Mouse (Mus musculus) urinary bladder, postnatal 14 days (tissue): ENCODE data around the gene Stk32c.

Experiments
- DNase-seq: peaks from one replicate; pipeline ENCODE4 v3.0.0; 2021; ENCODE audit warnings: low spot score

Stk32c gene

GRCm38 (mm10) chr7:139197022-139197421 lies 16.1 kb downstream of the Stk32c start:
- DNase-seq: no peak

- DNase-seq: no peak
Measured at GRCm38 (mm10) chr7:139191619-139192018, 21.5 kb downstream of the Stk32c start.

DNA sequence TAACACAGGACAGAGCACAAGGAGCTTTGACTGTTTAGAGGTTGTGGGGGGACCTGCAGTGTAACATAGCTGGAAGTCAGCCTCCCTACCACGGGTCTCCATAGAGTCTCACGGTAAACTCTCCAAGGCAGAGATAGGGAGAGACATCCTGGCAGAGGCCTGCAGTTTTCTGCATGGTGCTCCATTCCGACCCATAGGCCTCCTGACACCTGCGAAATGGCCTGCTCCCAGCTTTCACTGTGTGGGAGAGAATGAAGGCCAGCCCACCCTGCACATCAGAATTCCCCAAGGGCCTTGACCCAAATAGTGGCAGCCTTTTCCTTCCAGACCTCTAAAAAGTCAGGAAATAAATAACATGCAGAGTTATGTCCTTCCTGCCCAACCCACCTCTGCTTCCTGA lies 22.5 kb downstream of the Stk32c start:
- no peak for DNase-seq

- DNase-seq: no peak
Measured at GRCm38 (mm10) chr7:139188634-139189207, 24.4 kb downstream of the Stk32c start.

DNA sequence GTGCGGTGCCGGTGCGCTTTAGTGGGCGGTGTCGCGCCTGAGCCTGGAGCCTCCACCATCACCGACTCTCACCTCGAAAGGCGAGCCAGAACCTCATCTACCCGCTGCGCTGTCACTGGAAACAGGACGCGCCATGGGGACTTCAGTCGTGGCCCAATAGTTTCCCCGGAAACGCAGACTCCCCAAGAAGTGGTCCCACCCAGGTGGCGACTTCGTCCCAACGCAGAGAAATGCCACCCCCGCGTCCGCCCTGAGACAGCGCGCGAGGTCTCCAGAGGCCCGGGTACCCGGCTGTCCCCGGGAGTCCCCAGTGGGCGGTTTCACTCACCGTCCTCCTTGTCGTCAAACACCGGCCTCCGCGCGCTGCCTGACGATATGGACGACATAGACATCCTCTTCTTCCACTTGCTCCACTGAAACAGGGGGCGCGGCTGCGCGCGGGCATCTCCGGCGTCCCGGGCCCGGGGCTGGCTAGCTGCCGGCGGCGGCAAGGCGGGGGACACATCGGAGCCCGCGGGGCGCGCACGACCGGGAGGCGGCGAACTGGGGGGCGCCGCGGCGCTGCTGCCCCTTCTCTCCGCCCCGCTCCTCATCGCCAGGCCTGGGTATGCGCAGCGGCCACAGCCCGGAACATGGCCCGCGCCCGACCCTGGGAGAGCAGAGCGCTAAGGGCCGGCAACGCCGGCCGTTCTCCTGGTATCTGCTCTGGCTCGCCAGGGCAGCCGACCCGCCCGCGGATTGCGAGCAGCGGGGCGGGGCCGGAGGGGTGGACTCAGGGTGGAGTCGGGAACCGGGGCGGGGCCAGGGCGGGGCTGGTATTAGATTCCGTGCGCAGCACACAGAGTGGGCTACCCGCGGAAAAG lies 25.1 kb downstream of the Stk32c start:
- DNase-seq: peak; percentile 77

DNA sequence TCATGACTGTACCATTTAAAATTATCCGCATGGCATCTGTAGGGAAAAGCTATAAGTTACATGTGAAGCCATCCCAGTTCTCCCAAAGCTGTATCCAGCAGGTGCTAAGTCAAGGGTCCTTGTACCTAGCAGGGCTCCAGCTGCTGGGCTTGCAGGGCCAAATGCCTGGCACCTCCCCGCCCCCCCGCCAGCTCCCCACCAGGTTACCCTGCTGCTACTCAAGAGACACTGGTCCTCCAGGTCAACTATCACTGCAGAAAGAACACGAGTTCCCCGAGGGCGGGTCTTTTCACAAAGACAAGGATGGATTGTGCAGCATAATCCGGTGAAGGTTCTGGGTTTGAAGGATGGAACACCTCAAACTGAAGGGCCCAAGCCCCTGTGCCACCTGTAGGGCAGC lies 25.8 kb downstream of the Stk32c start:
- DNase-seq: no peak

DNA sequence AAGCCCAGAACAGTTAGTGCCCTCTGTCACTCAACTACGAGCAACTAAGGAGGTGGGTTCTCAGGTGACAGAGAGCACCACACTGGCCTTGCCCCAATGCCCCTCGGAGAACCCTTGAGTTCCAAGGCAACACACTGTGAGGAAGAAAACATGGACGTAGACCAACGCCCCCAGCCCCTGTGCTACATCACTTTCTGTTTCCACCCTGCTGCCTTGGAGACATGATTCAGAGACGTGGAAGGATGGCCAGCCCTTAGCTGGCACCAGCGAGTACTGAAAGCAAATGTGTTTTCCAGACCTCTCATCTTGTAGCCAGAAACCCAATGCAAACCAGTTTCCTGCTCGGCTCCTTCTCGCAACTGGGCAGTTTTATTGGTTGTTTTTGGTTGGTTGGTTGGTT lies 26.7 kb downstream of the Stk32c start:
- no peak for DNase-seq

DNA sequence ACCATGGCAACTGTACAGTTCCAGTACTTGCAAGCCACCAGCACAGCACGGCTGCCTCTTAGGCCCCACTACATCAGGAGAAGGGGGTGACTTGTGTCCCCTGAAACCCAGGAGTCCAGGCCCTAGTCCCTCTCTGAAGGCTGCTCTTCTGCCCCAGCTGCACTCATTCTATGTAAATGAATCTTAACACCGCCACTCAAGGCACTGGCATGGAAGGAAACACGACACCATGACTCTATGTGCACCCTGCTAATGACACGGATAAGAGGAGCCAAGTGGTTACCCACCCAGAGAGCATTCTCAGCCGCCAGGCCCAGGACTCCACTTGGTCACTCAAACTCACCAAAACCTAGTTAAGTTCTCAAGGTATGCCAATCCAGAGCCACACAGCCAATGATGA lies 27.1 kb downstream of the Stk32c start:
- DNase-seq: no peak

GRCm38 (mm10) chr7:139184846-139185245 lies 28.3 kb downstream of the Stk32c start:
- DNase-seq: no peak

DNA sequence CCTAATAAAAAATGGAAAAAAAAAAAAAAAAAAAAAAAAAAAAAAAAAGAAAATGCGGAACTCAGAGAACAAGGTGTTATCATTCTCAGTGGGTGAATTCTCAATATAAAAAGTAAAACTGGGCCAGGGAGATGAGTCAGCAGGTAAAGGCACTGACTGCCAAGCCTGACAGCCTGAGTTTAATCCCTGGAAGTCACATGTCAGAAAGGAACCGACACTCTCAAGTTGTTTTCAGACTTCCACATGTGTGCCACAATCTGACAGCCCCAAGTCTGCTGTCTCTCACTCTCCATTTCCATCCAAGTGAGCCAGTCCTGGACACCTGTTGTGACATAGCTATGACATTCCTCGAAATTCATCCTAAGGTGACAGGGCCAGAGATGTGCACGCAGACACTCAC lies 28.7 kb downstream of the Stk32c start:
- no peak for DNase-seq

DNA sequence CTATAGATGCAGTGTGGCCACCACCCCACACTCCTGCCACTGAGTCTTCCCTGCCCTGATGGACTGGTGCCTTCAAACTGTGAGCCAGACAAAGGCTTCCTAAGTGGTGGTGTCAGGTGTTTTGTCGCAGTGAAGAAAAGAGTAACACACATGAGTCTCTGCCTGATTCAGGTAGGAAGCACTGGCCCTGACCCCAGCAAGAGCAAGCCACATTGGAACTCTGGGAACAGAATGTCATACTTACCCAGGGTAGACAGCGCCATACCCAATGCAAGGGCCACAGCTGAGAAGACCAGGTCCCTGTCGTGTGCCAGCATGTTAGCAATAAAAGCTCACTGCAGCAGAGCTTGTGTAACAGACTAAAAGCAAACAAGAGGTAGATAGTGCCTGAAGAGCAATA lies 33.0 kb downstream of the Stk32c start:
- DNase-seq: no peak

DNA sequence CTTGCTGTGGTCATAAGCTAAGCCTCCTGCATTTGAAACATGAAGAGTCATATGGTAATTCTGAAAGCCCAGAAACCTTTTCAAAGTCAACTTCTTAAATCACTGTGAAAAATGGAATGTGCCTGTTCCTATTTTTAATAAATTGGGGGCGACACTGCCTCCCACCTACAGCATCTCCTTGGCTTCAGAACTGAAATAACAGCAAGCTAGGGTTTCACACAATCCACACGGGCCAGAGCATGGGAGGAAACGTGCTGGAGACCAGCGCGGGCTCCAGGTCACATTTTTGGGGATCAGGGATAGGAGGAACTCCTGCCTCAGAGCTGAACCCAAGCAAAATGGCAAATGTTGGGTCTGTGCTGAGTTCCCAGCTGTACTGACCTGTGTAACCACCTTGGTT lies 33.8 kb downstream of the Stk32c start:
- no peak for DNase-seq

DNA sequence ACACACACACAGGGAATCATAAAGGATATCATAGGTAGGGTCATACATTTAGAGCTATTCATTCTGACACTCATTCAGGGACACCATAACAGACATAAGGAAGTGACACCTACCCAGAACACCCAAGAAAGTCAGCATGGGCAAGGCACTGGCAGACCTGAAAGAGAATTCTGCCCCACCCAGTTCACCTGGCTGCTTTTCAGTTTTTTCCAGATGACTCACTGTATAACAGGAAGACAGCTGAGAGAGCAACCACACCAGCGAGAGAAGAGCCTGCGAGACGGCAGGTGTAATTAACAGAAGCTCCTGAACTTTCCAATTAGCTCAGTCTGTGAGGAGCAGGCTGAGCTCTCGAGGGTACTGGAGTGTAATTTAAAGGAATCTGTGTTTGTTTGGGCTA lies 44.0 kb downstream of the Stk32c start:
- DNase-seq: no peak

GRCm38 (mm10) chr7:139164410-139164809 lies 48.7 kb downstream of the Stk32c start:
- DNase-seq: no peak

GRCm38 (mm10) chr7:139158956-139159355 lies 54.2 kb downstream of the Stk32c start:
- DNase-seq: no peak

DNA sequence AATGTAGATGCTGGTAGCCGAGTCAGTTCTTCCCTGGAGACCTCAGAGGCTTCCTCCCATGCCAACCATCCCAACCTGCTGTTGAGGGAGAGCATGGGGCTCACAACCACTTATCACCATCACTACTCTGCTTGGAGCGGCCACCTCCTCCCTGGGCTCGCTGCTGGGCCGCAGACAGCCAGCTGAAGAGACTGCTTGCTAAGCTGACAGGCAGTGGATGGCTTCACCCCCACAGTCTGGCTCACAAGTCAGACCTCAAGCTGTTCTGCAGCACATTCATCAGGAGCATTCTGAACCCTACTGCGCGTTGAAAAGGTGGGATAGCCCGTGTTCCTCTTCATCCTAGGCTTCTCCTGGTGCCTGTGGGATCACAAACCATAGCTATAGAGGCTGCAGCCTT lies 54.6 kb downstream of the Stk32c start:
- no peak for DNase-seq

- no peak for DNase-seq
Measured at GRCm38 (mm10) chr7:139157541-139157940, 55.6 kb downstream of the Stk32c start.

DNA sequence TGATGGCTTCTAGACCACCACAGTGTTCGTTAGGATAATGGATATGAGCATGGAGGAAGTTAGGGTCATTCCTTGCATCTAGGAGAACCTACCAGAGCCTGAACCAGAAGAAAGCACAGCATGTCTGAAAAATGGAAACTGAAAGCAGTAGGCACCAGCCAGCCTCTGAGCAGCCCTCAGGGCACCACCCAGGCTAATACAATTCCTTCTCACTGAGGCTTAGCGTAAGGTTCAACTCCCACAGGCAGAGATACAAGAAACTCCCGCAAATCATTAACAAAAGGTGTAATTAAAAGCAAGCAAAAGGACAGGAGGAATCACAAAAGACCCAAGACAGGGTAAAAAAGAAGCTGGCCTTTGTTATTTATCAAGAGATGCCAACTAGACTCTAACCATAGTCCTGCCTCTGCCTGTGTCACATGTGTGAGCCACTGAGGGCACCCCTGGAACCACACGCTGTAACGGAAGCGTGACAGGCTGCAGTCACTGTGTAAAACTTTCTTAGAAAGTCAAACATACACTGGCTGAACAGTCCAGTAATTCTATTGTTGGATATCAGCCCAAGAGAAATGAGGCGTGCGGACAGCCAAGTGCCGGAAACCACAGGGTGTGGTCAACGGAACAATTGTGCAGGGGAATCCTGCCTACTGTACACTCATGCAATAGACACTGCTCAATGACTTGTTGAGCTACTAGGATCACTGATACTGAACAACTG lies 56.6 kb downstream of the Stk32c start:
- no peak for DNase-seq

- DNase-seq: no peak
Measured at GRCm38 (mm10) chr7:139152927-139153326, 60.2 kb downstream of the Stk32c start.

DNA sequence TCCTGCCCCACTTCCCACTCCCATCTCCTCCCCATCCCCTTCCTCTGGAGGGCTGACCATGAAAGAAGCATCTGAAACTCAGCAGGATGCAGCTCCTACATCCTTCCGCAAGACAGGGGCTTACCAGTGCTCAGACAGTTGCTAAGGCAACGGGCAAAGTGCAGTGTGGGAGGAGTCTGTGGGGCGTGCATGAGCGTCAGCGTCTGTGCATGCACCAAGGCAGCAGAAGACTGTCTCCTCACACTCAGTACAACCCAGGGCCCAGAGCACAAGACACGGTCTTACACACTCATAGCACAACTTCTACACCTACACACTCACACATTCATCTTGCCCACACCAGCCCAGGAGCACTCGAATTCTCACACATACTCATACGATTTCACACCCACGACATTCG lies 62.0 kb downstream of the Stk32c start:
- DNase-seq: no peak

- no peak for DNase-seq
Measured at GRCm38 (mm10) chr7:139149373-139149772, 63.7 kb downstream of the Stk32c start.

DNA sequence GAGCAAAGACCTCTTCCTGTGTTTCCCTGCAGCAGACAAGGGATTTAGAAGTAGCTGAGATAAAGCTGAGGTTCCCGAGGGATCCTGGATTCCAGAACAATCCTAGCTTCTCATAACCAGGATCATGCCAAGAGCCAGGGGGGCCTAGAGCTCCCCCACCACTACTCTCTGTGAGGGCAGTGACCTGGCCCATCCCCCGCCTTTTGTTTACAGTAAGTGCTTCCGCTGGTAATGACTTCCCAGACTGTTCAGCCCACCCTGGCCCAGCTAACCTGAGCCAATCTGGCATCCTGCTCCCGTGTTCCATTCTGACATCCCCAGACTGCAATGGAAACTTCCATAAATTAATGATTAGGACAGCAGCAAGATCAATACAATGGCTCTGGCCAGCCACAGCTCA lies 65.7 kb downstream of the Stk32c start:
- no peak for DNase-seq

DNA sequence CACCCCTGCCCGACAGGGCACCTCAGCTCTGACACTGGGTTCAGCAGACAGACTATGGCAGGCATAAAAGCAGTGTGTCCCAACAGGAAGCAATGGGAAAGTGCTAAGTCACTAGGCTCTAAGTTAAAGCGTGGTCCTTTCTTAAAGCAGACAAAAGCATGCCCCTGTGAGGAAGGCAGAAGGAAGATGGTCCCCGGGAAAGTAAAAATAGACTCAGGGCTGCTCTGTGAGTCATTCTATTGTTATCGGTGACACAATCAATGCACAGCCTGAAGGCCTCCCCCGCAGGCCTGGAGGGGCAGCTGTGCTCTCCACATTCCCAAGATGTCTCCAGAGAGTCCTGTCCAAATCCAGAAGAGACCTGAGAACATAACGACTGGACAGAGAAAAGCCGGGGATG lies 67.2 kb downstream of the Stk32c start:
- DNase-seq: no peak
